Mouse (Mus musculus) cerebellum, postnatal 10 days (tissue): ENCODE data around the gene Fstl4.

Source experiments
- DNase-seq, 2 experiments: peaks; one replicate each; pipeline ENCODE4 v3.0.0; 2021; ENCODE audit warnings: mixed read lengths in 2 of 2

The Fstl4 gene

GRCm38 (mm10) chr11:52764461-52764893 lies at the start of gene Fstl4:
Fstl4 (plus strand) TSS chr11:52764634.
- peak; percentile 75 to 82 for DNase-seq

GRCm38 (mm10) chr11:52718570-52718969 lies 45.9 kb upstream of the Fstl4 start:
- DNase-seq: no peak

GRCm38 (mm10) chr11:52721087-52721486 lies 43.3 kb upstream of the Fstl4 start:
- DNase-seq: no peak

GRCm38 (mm10) chr11:52722706-52723105 lies 41.7 kb upstream of the Fstl4 start:
- peak; percentile 65 to 78 for DNase-seq

- DNase-seq: no peak
Measured at GRCm38 (mm10) chr11:52726001-52726400, 38.4 kb upstream of the Fstl4 start.

- peak; percentile 78 to 79 for DNase-seq
Measured at GRCm38 (mm10) chr11:52728479-52728878, 36.0 kb upstream of the Fstl4 start.

GRCm38 (mm10) chr11:52729890-52730289 lies 34.5 kb upstream of the Fstl4 start:
- DNase-seq: no peak

GRCm38 (mm10) chr11:52731979-52732378 lies 32.5 kb upstream of the Fstl4 start:
- no peak for DNase-seq

GRCm38 (mm10) chr11:52734493-52735195 lies 29.8 kb upstream of the Fstl4 start:
- no peak for DNase-seq

- DNase-seq: no peak
Measured at GRCm38 (mm10) chr11:52739187-52739586, 25.2 kb upstream of the Fstl4 start.

- peak; percentile 68 to 69 for DNase-seq
Measured at GRCm38 (mm10) chr11:52740466-52740865, 24.0 kb upstream of the Fstl4 start.

GRCm38 (mm10) chr11:52743956-52744355 lies 20.5 kb upstream of the Fstl4 start:
- no peak for DNase-seq

GRCm38 (mm10) chr11:52744593-52745450 lies 19.6 kb upstream of the Fstl4 start:
- DNase-seq: no peak

- DNase-seq: no peak
Measured at GRCm38 (mm10) chr11:52747206-52747605, 17.2 kb upstream of the Fstl4 start.

- no peak for DNase-seq
Measured at GRCm38 (mm10) chr11:52747766-52748456, 16.5 kb upstream of the Fstl4 start.

- DNase-seq: no peak
Measured at GRCm38 (mm10) chr11:52749988-52750387, 14.4 kb upstream of the Fstl4 start.

GRCm38 (mm10) chr11:52752524-52752923 lies 11.9 kb upstream of the Fstl4 start:
- no peak for DNase-seq

GRCm38 (mm10) chr11:52753261-52753660 lies 11.2 kb upstream of the Fstl4 start:
- no peak for DNase-seq

- peak in 1 of 2 experiments; percentile 21 for DNase-seq
Measured at GRCm38 (mm10) chr11:52761800-52762199, 2.6 kb upstream of the Fstl4 start.

- DNase-seq: peak; percentile 42 to 49
Measured at GRCm38 (mm10) chr11:52764894-52765677, 652 bp downstream of the Fstl4 start.

GRCm38 (mm10) chr11:52765678-52766254 lies 1.3 kb downstream of the Fstl4 start:
- DNase-seq: peak; percentile 83 to 85

- DNase-seq: no peak
Measured at GRCm38 (mm10) chr11:52767921-52768320, 3.5 kb downstream of the Fstl4 start.
